Mouse (Mus musculus) v-Abl transformed pro-B cells (cell line): ENCODE data around the gene Epas1.

ENCODE experiments used
- in situ Hi-C, 2 experiments: fragments of 400-800 bp; cut with MboI; formaldehyde crosslinking; loops; one replicate each; pipeline ENCODE4 v1.15.1; 2025; ENCODE audit not compliant: unreplicated experiment in 2 of 2

Gene Epas1

GRCm38 (mm10) chr17:86824502-86825162 is 71.1 kb downstream of the Epas1 start:
- in situ Hi-C loops = loop anchor here (25.0 kb wide), 2 partner anchors 1162 to 1987 kb away; no protein-coding TSS in a partner anchor

- in situ Hi-C loops = loop anchor here in 1 of 2 experiments (25.0 kb wide), 1 partner anchor 1163 kb away; no protein-coding TSS in a partner anchor
Measured at GRCm38 (mm10) chr17:86825163-86825902, 71.8 kb downstream of the Epas1 start.

- in situ Hi-C loops = loop anchor here in 1 of 2 experiments (25.0 kb wide), 1 partner anchor 1164 kb away; no protein-coding TSS in a partner anchor
Measured at GRCm38 (mm10) chr17:86826376-86826775, 72.9 kb downstream of the Epas1 start.

- in situ Hi-C loops = loop anchor here in 1 of 2 experiments (25.0 kb wide), 1 partner anchor 1165 kb away; no protein-coding TSS in a partner anchor
Measured at GRCm38 (mm10) chr17:86827391-86828165, 74.1 kb downstream of the Epas1 start.

- in situ Hi-C loops = loop anchor here in 1 of 2 experiments (25.0 kb wide), 1 partner anchor 1166 kb away; no protein-coding TSS in a partner anchor
Measured at GRCm38 (mm10) chr17:86828500-86828899, 75.0 kb downstream of the Epas1 start.

- in situ Hi-C loops = loop anchor here in 1 of 2 experiments (25.0 kb wide), 1 partner anchor 1167 kb away; no protein-coding TSS in a partner anchor
Measured at GRCm38 (mm10) chr17:86829383-86830175, 76.1 kb downstream of the Epas1 start.

GRCm38 (mm10) chr17:86830893-86831292 is 77.4 kb downstream of the Epas1 start:
- in situ Hi-C loops = loop anchor here in 1 of 2 experiments (25.0 kb wide), 1 partner anchor 1169 kb away; no protein-coding TSS in a partner anchor

- in situ Hi-C loops = loop anchor here in 1 of 2 experiments (25.0 kb wide), 1 partner anchor 1170 kb away; no protein-coding TSS in a partner anchor
Measured at GRCm38 (mm10) chr17:86832562-86833327, 79.2 kb downstream of the Epas1 start.

GRCm38 (mm10) chr17:86833945-86834344 is 80.4 kb downstream of the Epas1 start:
- in situ Hi-C loops = loop anchor here in 1 of 2 experiments (25.0 kb wide), 1 partner anchor 1172 kb away; no protein-coding TSS in a partner anchor

- in situ Hi-C loops = loop anchor here in 1 of 2 experiments (25.0 kb wide), 1 partner anchor 1177 kb away; no protein-coding TSS in a partner anchor
Measured at GRCm38 (mm10) chr17:86839308-86839707, 85.8 kb downstream of the Epas1 start.

GRCm38 (mm10) chr17:86850700-86851337 is 97.3 kb downstream of the Epas1 start:
- in situ Hi-C loops = no loop called here

- in situ Hi-C loops = no loop called here
Measured at GRCm38 (mm10) chr17:86851782-86852181, 98.3 kb downstream of the Epas1 start.

GRCm38 (mm10) chr17:86852591-86853031 is 99.1 kb downstream of the Epas1 start:
- in situ Hi-C loops = no loop called here

GRCm38 (mm10) chr17:86870586-86870985 is 117.1 kb downstream of the Epas1 start:
- in situ Hi-C loops = no loop called here

GRCm38 (mm10) chr17:86872643-86873042 is 119.1 kb downstream of the Epas1 start:
- in situ Hi-C loops = no loop called here

GRCm38 (mm10) chr17:86876940-86877339 is 123.4 kb downstream of the Epas1 start:
- in situ Hi-C loops = no loop called here

GRCm38 (mm10) chr17:86877747-86878146 is 124.2 kb downstream of the Epas1 start:
- in situ Hi-C loops = no loop called here

GRCm38 (mm10) chr17:86880056-86880455 is 126.6 kb downstream of the Epas1 start:
- in situ Hi-C loops = no loop called here
